Mouse (Mus musculus): ENCODE data around the gene Ap3b1.

Gene Ap3b1

DNA sequence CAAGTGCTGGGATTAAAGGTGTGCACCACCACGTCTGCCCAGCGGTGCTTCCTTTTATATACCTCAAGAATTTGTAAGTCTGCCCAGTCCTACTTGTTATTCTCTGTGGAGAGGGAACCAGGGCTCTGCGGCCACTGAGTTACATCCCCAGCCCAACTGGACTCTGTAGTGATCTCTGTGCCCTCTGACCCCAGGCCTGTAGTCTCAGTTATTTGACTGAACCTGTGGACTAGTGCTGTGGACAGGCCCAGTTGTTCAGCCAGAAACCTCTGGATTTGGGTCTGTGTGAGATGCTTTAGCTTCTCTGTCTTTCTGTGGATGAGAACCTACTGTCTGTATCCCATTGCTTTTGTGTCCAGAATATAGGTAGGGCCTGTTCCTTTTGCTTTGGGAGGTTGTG is 15.4 kb downstream of the Ap3b1 start:
- in situ Hi-C loops (cut with MboI, MseI): no loop called here

GRCm38 (mm10) chr13:94375526-94376390 is 17.0 kb downstream of the Ap3b1 start:
- in situ Hi-C loops (cut with MboI, MseI): no loop called here

DNA sequence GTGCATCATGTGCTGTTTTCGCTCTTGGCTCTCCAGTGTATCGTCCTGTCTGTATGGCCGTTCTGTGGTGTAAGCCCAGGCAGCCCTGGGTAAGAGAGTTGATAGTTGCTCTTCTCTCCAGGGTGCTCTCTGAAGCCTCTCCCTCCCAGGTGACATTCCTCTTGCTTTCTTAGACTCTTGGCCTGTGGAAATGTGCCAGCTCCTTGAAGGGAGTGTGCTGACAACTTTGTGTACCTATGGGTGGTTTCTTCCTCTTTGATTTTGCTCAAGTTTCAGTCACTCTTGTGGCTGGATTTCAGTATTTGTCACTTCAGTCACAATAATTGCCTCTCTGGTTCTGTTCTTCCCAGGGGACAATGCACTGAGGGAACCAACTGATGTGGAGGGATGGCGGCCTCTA is 20.2 kb downstream of the Ap3b1 start:
- in situ Hi-C loops (cut with MboI, MseI): no loop called here

GRCm38 (mm10) chr13:94381427-94381826 is 22.7 kb downstream of the Ap3b1 start:
- in situ Hi-C loops (cut with MboI, MseI): no loop called here

DNA sequence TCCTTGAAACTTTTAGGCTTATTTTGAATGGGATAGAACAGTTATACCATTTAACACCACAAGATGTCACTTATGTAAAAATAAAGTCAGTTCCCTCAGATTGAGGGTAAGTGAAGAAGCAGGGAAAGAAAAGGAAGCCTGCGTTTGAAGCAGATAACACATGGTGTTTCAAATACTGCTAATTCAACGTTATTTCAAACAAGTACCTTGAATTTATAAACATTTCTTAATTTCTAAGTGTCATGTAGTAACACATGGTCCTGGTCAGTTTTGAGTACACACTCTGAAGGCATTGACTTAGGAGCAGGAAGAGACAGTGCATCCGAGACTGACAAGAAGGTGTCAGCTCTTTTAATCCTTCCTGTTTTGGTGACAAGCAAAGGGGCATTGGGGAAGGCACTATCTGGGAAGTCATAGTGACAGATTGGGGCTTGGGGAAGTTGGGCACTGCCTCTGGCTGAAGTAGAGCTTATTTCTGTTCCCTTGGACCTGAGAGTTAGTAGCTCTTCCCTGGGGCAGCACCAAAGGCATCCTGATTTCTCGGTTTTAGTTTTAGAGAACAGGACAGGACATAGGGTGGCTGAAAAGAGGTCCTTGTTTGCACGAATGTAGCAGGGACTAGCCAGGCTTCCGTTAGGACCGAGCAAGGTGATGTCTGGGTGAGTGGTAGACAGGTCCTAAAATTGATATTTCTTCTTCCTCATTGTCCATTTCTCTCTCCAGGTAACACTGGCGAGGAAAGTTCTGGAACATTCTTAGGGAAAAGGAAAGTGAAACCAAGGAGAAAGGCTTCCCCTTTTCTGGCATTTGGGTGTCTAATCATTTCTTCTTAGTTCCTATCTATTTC is 23.3 kb downstream of the Ap3b1 start:
- in situ Hi-C loops (cut with MboI, MseI): no loop called here

GRCm38 (mm10) chr13:94384931-94385570 is 26.3 kb downstream of the Ap3b1 start:
- in situ Hi-C loops (cut with MboI, MseI): no loop called here

DNA sequence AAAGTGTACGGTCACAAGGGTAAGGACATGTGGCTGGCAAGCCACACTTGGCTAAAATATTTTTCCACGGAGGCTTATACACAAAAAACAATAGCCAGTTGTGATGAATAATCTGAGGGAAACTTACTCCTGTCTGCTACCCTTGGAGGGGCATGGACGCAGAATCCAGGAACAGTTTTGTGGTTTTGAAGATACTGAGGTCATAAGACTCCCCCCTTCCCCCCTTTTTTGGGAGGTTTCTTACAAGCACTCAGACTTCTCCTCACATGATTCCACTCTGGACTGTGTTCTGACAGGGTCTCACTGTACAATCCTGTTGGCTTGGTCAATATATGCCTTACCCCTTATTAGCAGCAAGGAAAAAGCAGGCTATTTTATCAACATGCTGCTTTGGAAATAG is 29.8 kb downstream of the Ap3b1 start:
- in situ Hi-C loops (cut with MboI, MseI): no loop called here

GRCm38 (mm10) chr13:94389541-94389940 is 30.8 kb downstream of the Ap3b1 start:
- in situ Hi-C loops (cut with MboI, MseI): no loop called here

GRCm38 (mm10) chr13:94392282-94392681 is 33.5 kb downstream of the Ap3b1 start:
- in situ Hi-C loops (cut with MboI, MseI): no loop called here

DNA sequence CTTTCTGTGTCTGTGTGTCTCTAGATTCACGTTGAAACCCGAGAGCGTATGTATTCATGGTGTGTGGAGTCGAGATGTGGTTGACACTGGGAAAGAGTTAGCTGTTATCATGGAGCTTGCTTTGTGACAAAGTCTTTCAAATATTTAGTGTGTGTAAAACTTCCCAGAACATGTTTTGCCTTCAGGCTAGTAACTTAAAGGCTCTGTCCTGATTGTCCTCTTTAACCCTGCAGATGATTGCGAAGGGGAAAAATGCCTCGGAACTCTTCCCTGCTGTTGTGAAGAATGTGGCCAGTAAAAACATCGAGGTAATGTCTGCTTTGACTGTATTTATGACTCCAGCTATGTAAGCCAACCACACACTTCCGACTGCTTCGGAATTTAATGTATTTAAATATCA is 35.7 kb downstream of the Ap3b1 start:
- in situ Hi-C loops (cut with MboI, MseI): no loop called here

DNA sequence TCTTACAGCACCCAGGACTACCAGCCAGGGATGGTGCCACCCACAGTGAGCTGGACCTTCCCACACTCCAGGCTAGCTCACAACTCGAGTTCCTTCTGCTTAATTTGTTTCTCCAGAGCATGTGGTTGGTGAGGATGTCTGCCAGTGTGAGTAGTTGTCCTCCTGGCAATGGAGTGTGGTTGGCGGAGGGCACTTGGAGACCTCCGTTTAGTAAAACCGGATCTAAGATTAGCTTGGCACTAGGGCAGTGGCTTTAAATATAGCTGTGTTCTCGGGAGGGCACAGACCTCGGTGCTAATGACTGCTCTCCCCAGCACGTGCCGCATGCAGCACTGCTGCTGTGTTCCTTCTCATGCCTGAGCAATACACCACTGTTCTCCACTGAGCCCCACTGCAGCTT is 37.0 kb downstream of the Ap3b1 start:
- in situ Hi-C loops (cut with MboI, MseI): no loop called here

GRCm38 (mm10) chr13:94396392-94396920 is 37.7 kb downstream of the Ap3b1 start:
- in situ Hi-C loops (cut with MboI, MseI): no loop called here

DNA sequence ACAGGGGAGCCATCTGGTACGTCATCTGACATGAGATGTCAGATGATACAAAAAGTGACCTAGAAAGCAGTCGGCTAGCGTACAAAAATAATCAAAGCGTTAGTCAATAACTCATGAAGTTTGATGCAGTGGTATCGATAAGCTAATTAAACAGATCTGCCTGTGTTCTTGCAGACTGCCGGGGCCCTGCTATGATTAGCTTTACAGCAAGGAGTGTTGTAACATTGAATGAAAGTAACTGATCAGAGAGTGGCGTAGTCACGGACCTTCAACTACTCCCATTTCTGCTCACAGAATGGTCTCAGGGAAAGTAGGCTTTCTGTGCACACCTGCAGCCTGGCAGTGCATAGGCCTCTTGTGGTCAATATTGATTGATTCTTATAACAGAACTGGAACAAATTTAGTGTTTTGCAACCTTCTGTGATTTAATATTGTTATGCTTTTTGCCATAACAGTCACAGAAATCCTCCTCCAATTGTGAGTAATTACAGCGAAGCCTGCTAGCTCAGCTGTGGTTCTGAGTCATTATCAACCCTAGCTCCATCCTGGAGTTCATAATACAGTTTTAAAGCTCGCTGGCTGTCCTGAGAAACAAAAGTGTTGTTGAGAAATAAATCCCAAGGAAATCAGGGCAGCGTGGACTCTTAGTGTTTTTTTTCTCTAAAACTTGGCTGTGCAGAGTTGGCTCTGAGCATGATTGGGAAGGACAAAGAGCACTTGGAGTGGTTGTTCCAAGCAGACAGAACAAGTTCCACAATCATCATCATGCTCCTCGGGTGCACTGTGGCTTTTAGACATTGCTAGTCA is 40.0 kb downstream of the Ap3b1 start:
- in situ Hi-C loops (cut with MboI, MseI): no loop called here

DNA sequence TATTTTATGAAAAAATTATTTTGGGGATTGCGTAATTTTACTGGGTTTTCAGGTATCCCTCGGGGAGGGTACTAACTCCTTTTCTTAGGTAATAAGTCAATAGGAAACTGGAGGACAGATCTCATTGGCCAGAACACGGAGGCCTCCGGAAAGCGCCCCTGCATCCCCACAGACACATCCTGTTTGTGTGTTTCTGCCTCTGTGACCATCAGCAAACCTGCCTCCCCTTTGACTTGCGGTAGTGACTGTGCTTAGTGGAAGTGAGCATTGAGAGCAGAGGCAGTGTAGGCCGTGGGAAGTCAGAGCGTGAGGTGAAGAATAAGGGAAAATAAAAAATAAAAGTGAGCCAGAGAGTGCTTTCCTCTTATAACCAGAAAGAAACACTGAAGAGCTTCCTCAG is 41.7 kb downstream of the Ap3b1 start:
- in situ Hi-C loops (cut with MboI, MseI): no loop called here

DNA sequence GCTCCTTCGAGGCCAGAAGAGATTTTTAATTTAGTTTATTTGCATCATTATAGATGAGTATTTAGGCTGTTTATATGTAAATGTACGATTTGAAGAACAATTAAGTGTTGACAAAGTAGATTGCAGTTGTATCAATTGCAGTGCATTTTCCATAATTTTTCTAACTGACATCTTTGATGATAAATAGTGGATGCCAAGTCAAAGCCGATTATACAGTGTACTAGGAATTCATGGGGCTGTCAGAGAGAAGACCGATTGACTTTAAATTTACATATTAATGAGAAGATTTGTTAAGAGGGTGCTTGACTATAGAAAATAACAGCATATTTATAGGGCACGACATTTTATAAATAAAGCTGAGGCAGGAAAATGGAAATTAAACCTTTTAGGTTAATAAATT is 64.8 kb downstream of the Ap3b1 start:
- in situ Hi-C loops (cut with MboI, MseI): no loop called here

DNA sequence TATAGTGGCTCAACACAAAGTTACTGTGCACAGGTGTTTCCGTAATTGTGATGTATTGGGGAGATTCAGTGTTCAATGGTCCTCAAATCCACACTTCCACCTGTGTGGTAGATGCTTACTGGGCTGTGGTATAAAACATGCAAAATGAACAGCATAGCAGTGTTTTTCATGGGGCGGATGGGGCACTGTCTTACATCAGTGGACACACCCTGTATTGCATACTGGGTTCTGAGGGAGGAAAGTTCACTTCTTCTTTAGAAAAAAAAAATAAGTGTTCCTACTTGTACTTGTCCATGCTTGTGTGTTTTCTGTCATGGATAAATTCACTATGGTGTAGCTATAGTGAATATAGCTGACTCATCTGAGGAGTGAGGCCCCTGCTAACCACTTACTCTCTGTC is 70.8 kb downstream of the Ap3b1 start:
- in situ Hi-C loops (cut with MboI, MseI): no loop called here

- in situ Hi-C loops (cut with MboI, MseI): no loop called here
Observed at GRCm38 (mm10) chr13:94439386-94439785, 80.6 kb downstream of the Ap3b1 start.

- in situ Hi-C loops (cut with MboI, MseI): no loop called here
Observed at GRCm38 (mm10) chr13:94441199-94441598, 82.4 kb downstream of the Ap3b1 start.

- in situ Hi-C loops (cut with MboI, MseI): no loop called here
Observed at GRCm38 (mm10) chr13:94443411-94443810, 84.7 kb downstream of the Ap3b1 start.

GRCm38 (mm10) chr13:94445103-94445502 is 86.3 kb downstream of the Ap3b1 start:
- in situ Hi-C loops (cut with MboI, MseI): no loop called here

GRCm38 (mm10) chr13:94447003-94447402 is 88.2 kb downstream of the Ap3b1 start:
- in situ Hi-C loops (cut with MboI, MseI): no loop called here
